Mouse (Mus musculus): ENCODE data around the gene Gas7. TPM values are rescaled to one million over a fixed set of nuclear protein-coding genes. Genes with fewer than 3 reads are reported as not detected.

Gas7 gene
- polyA plus RNA-seq, 1 experiment from 2014 or later: 10.2 TPM

- no peak for DNase-seq (ENCODE audit: low spot score)
- Histone ChIP-seq H3K36me3 (ENCODE audit: insufficient read depth, low read length) (no peaks in the 10 kb centered on the region), H3K27ac (no peak overlapping the region), H3K4me3 (replicated peaks; ENCODE audit: low read depth, low read length) (no peak overlapping the region), H3K9me3 (replicated peaks; ENCODE audit: low read length) (no peaks in the 10 kb centered on the region), H3K9ac (ENCODE audit: low read depth, low read length) (no peak overlapping the region), H3K27me3 (ENCODE audit: insufficient read depth, low read length) (no peaks in the 10 kb centered on the region), H3K4me2 (ENCODE audit: low read length) (no peak overlapping the region), H3K4me1 (replicated peaks; ENCODE audit: insufficient read depth, low read length) (peaks cover 4% of the 10 kb centered on the region; the same call in 1 of the 2 replicates)
- TF ChIP-seq CTCF (IDR thresholded peaks at IDR 0.05; ENCODE audit: low read depth): no peak
- ATAC-seq (replicated peaks; ENCODE audit: low FRiP score, low read depth): no peak
- WGBS: 87% methylated on average over 4 of the region's 4 CpGs
Measured at GRCm38 (mm10) chr11:67654514-67654913, 199.3 kb downstream of the Gas7 start.

GRCm38 (mm10) chr11:67655236-67655959 is 200.2 kb downstream of the Gas7 start:
- DNase-seq (ENCODE audit: low spot score): no peak
- WGBS: 65% methylated on average over 17 of the region's 17 CpGs
- no peak for TF ChIP-seq CTCF (IDR thresholded peaks at IDR 0.05; ENCODE audit: low read depth)

GRCm38 (mm10) chr11:67656366-67656765 is 201.1 kb downstream of the Gas7 start:
- Histone ChIP-seq H3K4me1 (replicated peaks; ENCODE audit: insufficient read depth, low read length) (peaks cover 4% of the 10 kb centered on the region; the same call in 1 of the 2 replicates), H3K27ac (no peak overlapping the region), H3K27me3 (ENCODE audit: insufficient read depth, low read length) (no peaks in the 10 kb centered on the region), H3K36me3 (ENCODE audit: insufficient read depth, low read length) (no peaks in the 10 kb centered on the region), H3K4me3 (replicated peaks; ENCODE audit: low read depth, low read length) (no peak overlapping the region), H3K9ac (ENCODE audit: low read depth, low read length) (no peak overlapping the region), H3K4me2 (ENCODE audit: low read length) (no peak overlapping the region), H3K9me3 (replicated peaks; ENCODE audit: low read length) (no peaks in the 10 kb centered on the region)
- ATAC-seq (replicated peaks; ENCODE audit: low FRiP score, low read depth): no peak
- 85% methylated on average over 7 of the region's 7 CpGs for WGBS
- DNase-seq (ENCODE audit: low spot score): no peak
- no peak for TF ChIP-seq CTCF (IDR thresholded peaks at IDR 0.05; ENCODE audit: low read depth)

More at GRCm38 (mm10) chr11:67655236-67655959, 200.2 kb downstream of the Gas7 start:
- ATAC-seq (replicated peaks; ENCODE audit: low FRiP score, low read depth): no peak
- Histone ChIP-seq H3K4me1 (replicated peaks; ENCODE audit: insufficient read depth, low read length) (peaks cover 4% of the 10 kb centered on the region; the same call in 1 of the 2 replicates), H3K27me3 (ENCODE audit: insufficient read depth, low read length) (no peaks in the 10 kb centered on the region), H3K4me3 (replicated peaks; ENCODE audit: low read depth, low read length) (no peak overlapping the region), H3K36me3 (ENCODE audit: insufficient read depth, low read length) (no peaks in the 10 kb centered on the region), H3K4me2 (ENCODE audit: low read length) (no peak overlapping the region), H3K27ac (no peak overlapping the region), H3K9me3 (replicated peaks; ENCODE audit: low read length) (no peaks in the 10 kb centered on the region), H3K9ac (ENCODE audit: low read depth, low read length) (no peak overlapping the region)

GRCm38 (mm10) chr11:67656811-67657210 is 201.6 kb downstream of the Gas7 start:
- H3K36me3 ChIP-seq (ENCODE audit: insufficient read depth, low read length): no peaks in the 10 kb centered on the region
- H3K9ac ChIP-seq (ENCODE audit: low read depth, low read length): no peak overlapping the region
- H3K27ac ChIP-seq: no peak overlapping the region

GRCm38 (mm10) chr11:67657685-67658382 is 202.6 kb downstream of the Gas7 start:
- Histone ChIP-seq H3K4me1 (replicated peaks; ENCODE audit: insufficient read depth, low read length) (peaks cover 2% of the 10 kb centered on the region; the same call in 1 of the 2 replicates), H3K9me3 (replicated peaks; ENCODE audit: low read length) (no peaks in the 10 kb centered on the region), H3K27ac (no peak overlapping the region), H3K27me3 (ENCODE audit: insufficient read depth, low read length) (no peaks in the 10 kb centered on the region), H3K4me2 (ENCODE audit: low read length) (no peak overlapping the region), H3K36me3 (ENCODE audit: insufficient read depth, low read length) (no peaks in the 10 kb centered on the region), H3K9ac (ENCODE audit: low read depth, low read length) (no peak overlapping the region), H3K4me3 (replicated peaks; ENCODE audit: low read depth, low read length) (no peak overlapping the region)
- WGBS: 55% methylated on average over 11 of the region's 11 CpGs
- peak; percentile 91 for TF ChIP-seq CTCF (IDR thresholded peaks at IDR 0.05; ENCODE audit: low read depth)
- DNase-seq (ENCODE audit: low spot score) (peak; percentile 74), ATAC-seq (replicated peaks; ENCODE audit: low FRiP score, low read depth) (no peak)

More at GRCm38 (mm10) chr11:67656811-67657210, 201.6 kb downstream of the Gas7 start:
- Histone ChIP-seq H3K4me3 (replicated peaks; ENCODE audit: low read depth, low read length) (no peak overlapping the region), H3K4me1 (replicated peaks; ENCODE audit: insufficient read depth, low read length) (peaks cover 4% of the 10 kb centered on the region; the same call in 1 of the 2 replicates), H3K9me3 (replicated peaks; ENCODE audit: low read length) (no peaks in the 10 kb centered on the region), H3K4me2 (ENCODE audit: low read length) (no peak overlapping the region), H3K27me3 (ENCODE audit: insufficient read depth, low read length) (no peaks in the 10 kb centered on the region)
- WGBS: 87% methylated on average over 9 of the region's 9 CpGs
- DNase-seq (ENCODE audit: low spot score) (no peak), ATAC-seq (replicated peaks; ENCODE audit: low FRiP score, low read depth) (no peak)
- TF ChIP-seq CTCF (IDR thresholded peaks at IDR 0.05; ENCODE audit: low read depth): no peak

- Histone ChIP-seq H3K27me3 (ENCODE audit: insufficient read depth, low read length) (no peaks in the 10 kb centered on the region), H3K9ac (ENCODE audit: low read depth, low read length) (no peak overlapping the region), H3K9me3 (replicated peaks; ENCODE audit: low read length) (no peaks in the 10 kb centered on the region), H3K27ac (no peak overlapping the region), H3K36me3 (ENCODE audit: insufficient read depth, low read length) (no peaks in the 10 kb centered on the region), H3K4me2 (ENCODE audit: low read length) (no peak overlapping the region), H3K4me3 (replicated peaks; ENCODE audit: low read depth, low read length) (no peak overlapping the region), H3K4me1 (replicated peaks; ENCODE audit: insufficient read depth, low read length) (no peaks in the 10 kb centered on the region)
- no peak for ATAC-seq (replicated peaks; ENCODE audit: low FRiP score, low read depth)
- 87% methylated on average over 8 of the region's 8 CpGs for WGBS
- no peak for TF ChIP-seq CTCF (IDR thresholded peaks at IDR 0.05; ENCODE audit: low read depth)
- no peak for DNase-seq (ENCODE audit: low spot score)
Measured at GRCm38 (mm10) chr11:67661465-67661864, 206.2 kb downstream of the Gas7 start.

Data from kidney, postnatal 0 days (tissue).